Mouse (Mus musculus): ENCODE data around the gene Izumo2. TPM values are rescaled to one million over a fixed set of nuclear protein-coding genes. Genes with fewer than 3 reads are reported as not detected.
"Not testable (repeated sequence)": the region's sequence is repeated elsewhere in the genome, so short reads cannot be mapped to it uniquely, and the experiment has no call there.

Izumo2 gene
- polyA plus RNA-seq, 1 experiment from 2014 or later = not detected

DNA sequence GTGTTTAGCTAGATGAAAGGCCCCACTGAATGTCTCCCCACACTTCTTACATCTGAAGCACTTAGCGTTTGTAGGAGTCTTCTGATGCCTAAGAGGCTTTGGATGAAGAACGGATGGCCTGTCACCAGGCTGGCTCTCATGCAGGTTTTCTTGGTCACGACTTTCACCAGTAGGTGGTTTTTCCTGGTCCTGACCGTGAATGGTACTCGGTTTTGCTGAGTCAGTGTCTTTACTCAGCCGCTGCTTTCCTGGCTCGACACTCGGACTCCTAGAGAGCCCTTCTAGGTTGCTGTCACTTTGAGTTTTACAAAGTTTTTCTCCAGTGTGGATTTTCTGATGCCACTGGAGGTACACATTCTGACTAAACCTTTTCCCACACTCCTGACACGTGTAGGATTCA is 25.2 kb downstream of the Izumo2 start:
- peaks cover 36% of the 10 kb centered on the region for H3K36me3 ChIP-seq
- H3K9ac ChIP-seq = no peak overlapping the region
- H3K27ac ChIP-seq = no peak overlapping the region
- ATAC-seq = no peak
- H3K9me3 ChIP-seq (replicated peaks) = peaks cover 5% of the 10 kb centered on the region
- no peak overlapping the region for H3K4me3 ChIP-seq
- no peaks in the 10 kb centered on the region for H3K27me3 ChIP-seq (replicated peaks)
- no peaks in the 10 kb centered on the region for H3K4me1 ChIP-seq
- WGBS (ENCODE audit: insufficient replicate concordance) = 78% methylated on average over 9 of the region's 9 CpGs
- no peak overlapping the region for H3K4me2 ChIP-seq

DNA sequence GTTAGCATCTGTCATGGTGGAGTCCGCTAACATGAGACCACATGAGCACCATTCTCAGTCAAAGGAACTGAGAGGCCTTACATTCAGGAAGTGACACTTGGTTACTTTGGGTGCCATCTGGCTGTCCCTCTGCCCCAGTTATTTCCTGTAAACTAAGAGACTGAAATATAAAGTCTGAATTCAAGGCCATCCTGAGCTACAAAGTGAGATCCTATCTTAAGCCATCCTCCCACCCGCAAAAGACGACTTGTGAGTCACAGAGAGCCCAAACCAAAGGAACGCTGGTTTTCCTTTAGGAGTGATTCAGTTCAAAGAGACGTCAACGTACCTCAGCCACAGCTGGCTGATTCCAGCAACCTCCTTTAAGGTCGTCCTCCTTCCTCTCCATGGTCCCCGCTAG is 32.8 kb downstream of the Izumo2 start:
- H3K4me2 ChIP-seq = no peak overlapping the region
- H3K36me3 ChIP-seq = peaks cover 3% of the 10 kb centered on the region; the same call in 1 of the 2 replicates
- peaks cover 4% of the 10 kb centered on the region; the same call in 1 of the 2 replicates for H3K27me3 ChIP-seq (replicated peaks)
- no peak overlapping the region for H3K27ac ChIP-seq
- 70% methylated on average over 8 of the region's 8 CpGs for WGBS (ENCODE audit: insufficient replicate concordance)
- no peak for ATAC-seq
- H3K4me3 ChIP-seq = no peak overlapping the region
- no peak overlapping the region for H3K9ac ChIP-seq
- H3K9me3 ChIP-seq (replicated peaks) = no peaks in the 10 kb centered on the region
- peaks cover 16% of the 10 kb centered on the region for H3K4me1 ChIP-seq

DNA sequence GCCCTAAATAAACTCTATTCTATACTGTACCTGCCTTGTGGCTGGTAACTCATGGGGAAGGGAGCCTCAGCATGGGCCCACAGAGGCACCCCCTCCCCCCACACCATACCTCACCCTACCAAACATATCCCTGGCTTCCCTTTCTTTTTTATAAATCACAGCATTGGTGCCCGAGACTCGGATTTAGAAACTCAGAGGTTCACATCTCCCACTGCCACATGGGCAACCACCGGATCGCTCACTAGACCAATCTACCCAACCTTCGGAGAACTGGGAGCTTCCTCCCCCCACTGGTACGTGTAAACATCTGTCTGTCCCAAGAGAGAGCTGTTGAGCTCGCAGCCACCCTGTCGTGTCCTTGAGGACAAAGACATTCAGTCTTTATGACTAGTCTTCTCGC is 35.7 kb downstream of the Izumo2 start:
- no peak for ATAC-seq
- no peaks in the 10 kb centered on the region for H3K9me3 ChIP-seq (replicated peaks)
- peaks cover 37% of the 10 kb centered on the region for H3K4me1 ChIP-seq
- peaks cover 4% of the 10 kb centered on the region; the same call in 1 of the 2 replicates for H3K27me3 ChIP-seq (replicated peaks)
- no peak overlapping the region for H3K27ac ChIP-seq
- no peak overlapping the region for H3K9ac ChIP-seq
- WGBS (ENCODE audit: insufficient replicate concordance) = 61% methylated on average over 9 of the region's 9 CpGs
- H3K36me3 ChIP-seq = no peaks in the 10 kb centered on the region
- H3K4me3 ChIP-seq = no peak overlapping the region
- H3K4me2 ChIP-seq = peak overlapping the region; percentile 72; the same call in 1 of the 2 replicates

DNA sequence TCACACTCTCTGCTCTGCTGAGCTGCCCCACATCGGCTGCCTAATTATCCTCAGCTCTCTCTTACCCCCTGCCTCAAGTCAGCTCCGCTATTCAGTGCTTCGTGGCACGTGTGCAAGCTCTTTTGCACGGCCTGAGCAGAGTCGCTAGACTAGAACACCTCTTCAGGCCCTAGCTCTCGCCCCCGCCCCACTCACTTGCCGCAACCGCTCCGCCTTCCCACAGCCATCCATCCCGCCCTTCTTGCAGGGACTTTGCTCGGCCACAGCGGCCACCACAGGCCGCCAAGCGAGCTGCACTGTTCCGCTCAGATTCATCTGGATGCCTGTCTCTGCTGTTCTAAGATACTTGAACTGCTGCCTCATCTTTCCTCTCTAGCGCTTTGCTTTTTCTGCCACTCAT is 36.5 kb downstream of the Izumo2 start:
- Histone ChIP-seq H3K4me1 (peaks cover 45% of the 10 kb centered on the region), H3K4me3 (peak overlapping the region; percentile 46), H3K9me3 (replicated peaks) (no peaks in the 10 kb centered on the region), H3K27me3 (replicated peaks) (peaks cover 4% of the 10 kb centered on the region; the same call in 1 of the 2 replicates), H3K27ac (no peak overlapping the region), H3K9ac (peak overlapping the region; percentile 49), H3K36me3 (no peaks in the 10 kb centered on the region), H3K4me2 (peak overlapping the region; percentile 72)
- WGBS (ENCODE audit: insufficient replicate concordance) = 1% methylated on average over 18 of the region's 18 CpGs
- peak; percentile 17; the same call in 1 of the 2 replicates for ATAC-seq

DNA sequence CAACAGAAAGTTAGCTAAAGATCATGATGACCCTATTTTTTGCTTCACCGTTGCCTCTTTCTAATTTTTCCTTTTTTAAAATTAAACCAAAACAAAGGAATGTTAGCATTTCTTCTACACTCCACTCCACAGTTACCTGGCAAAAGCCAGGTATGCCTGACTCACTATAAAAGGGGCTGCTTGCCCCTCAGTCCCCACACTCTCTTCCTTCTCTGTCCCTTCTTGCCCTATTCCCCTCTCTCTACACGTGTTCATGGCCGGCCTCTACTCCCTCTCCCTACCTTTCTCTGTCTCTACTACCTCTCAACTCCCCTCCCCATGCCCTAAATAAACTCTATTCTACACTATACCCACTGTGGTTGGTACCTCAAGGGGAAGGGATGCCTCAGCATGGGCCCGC is 38.6 kb downstream of the Izumo2 start:
- ATAC-seq = no peak
- peaks cover 3% of the 10 kb centered on the region for H3K36me3 ChIP-seq
- no peaks in the 10 kb centered on the region for H3K9me3 ChIP-seq (replicated peaks)
- H3K27me3 ChIP-seq (replicated peaks) = peaks cover 4% of the 10 kb centered on the region; the same call in 1 of the 2 replicates
- peak overlapping the region; percentile 76 for H3K4me3 ChIP-seq
- peaks cover 49% of the 10 kb centered on the region for H3K4me1 ChIP-seq
- WGBS (ENCODE audit: insufficient replicate concordance) = 58% methylated on average over 4 of the region's 4 CpGs
- peak overlapping the region; percentile 67 for H3K9ac ChIP-seq
- peak overlapping the region; percentile 97; the same call in 1 of the 2 replicates for H3K27ac ChIP-seq
- peak overlapping the region; percentile 84 for H3K4me2 ChIP-seq

DNA sequence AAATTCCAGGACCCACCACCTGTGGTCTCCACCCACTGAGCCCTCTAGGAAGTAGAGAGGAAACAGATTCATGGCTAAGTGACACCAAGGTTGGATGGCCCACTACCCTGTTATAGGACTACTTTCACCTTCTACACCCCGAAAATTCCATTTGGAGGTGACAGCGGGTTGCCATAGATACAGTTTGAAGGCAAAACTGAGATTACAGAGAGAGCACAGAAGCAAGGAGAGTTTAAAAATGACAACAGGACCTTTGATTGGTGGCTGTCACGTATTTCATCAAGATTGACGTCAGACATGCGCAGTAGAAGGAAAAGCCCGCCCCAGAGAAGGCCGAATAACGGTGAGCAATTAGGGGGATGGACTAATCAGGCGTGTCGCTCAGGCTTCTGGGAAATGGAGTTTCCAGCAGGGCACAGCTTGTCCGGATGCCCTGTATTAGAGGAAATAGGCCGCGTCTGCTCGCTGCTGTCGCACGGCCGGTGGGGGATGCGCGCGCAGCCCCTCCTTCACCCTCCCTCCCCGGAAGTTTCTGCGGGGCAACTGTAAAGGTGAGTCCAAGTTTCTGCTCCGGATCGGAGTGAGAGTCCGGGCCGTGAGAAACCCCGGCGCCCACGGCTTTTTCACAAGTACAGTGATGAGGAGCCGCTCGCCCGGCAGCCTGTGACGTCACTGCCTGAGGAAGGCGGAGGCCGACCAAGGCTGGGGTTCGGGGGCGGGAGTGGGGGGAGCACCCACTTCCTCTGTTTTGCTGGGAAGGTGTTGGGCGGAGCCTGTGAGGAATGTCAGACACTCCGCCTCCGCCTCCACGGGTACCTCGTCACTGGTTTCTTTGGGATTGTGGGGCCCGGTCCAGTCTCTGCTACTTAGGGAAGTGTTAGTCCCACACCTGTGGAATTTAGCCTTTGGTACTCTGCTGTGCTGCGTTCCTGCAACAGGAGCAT is 39.8 kb downstream of the Izumo2 start, which contains the start of gene Vrk3:
TSS of gene Vrk3 (plus strand) at position 313 of the 944 bp plus-strand sequence.
- Histone ChIP-seq H3K27ac (peak within 1 kb of the TSS; percentile 97), H3K9me3 (replicated peaks) (no peaks in the 10 kb centered on the region), H3K4me3 (peak within 1 kb of the TSS; percentile 76), H3K4me2 (peak within 1 kb of the TSS; percentile 84), H3K27me3 (replicated peaks) (peaks cover 4% of the 10 kb centered on the region; the same call in 1 of the 2 replicates), H3K36me3 (peaks cover 15% of the 10 kb centered on the region), H3K9ac (peak within 1 kb of the TSS; percentile 82), H3K4me1 (peaks cover 49% of the 10 kb centered on the region)
- 1% methylated on average over 44 of the region's 44 CpGs for WGBS (ENCODE audit: insufficient replicate concordance)
- ATAC-seq = peak; percentile 98

DNA sequence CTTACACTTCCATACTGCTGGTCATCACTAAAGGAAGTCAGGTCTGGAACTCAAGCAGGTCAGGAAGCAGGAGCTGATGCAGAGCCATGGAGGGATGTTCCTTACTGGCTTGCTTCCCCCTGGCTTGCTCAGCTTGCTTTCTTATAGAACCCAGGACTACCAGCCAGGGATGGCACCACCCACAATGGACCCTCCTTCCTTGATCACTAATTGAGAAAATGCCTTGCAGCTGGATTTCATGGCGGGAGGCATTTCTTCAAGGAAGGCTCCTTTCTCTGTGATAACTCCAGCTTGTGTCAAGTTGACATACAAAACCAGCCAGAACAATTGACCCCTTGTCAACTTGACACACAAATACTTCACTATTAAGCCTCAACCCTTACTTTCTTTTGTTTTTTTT is 42.4 kb downstream of the Izumo2 start, which contains the start of gene Zfp473:
TSS of gene Zfp473 (minus strand) at position 101 of the 400 bp plus-strand sequence.
- not testable (repeated sequence) for H3K27me3 ChIP-seq (replicated peaks); H3K9ac ChIP-seq; H3K9me3 ChIP-seq (replicated peaks); H3K4me3 ChIP-seq; H3K27ac ChIP-seq; ATAC-seq
- Histone ChIP-seq H3K36me3 (peaks cover 41% of the 10 kb centered on the region), H3K4me2 (peak within 1 kb of the TSS; percentile 84; the same call in 1 of the 2 replicates), H3K4me1 (peaks cover 34% of the 10 kb centered on the region)
- 95% methylated on average over 1 of the region's 1 CpGs for WGBS (ENCODE audit: insufficient replicate concordance)

DNA sequence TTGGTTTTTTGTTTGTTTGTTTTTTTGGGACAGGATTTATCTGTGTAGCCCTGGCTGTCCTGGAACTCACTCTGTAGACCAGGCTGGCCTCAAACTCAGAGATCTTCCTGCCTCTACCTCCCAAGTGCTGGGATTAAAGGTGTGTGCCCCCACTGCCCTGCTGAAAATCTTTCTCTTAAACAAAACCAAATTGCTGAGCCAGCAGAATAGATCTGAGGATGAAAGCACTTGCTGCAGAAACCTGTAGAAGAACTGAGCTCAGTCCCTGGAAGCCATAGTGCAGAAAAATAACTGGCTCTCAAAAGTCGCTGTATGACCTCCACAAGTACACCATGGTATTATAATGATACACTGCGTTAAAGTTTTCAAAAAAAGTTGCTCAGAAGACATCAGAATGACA is 48.6 kb downstream of the Izumo2 start:
- Histone ChIP-seq H3K27me3 (replicated peaks) (no peaks in the 10 kb centered on the region), H3K4me2 (no peak overlapping the region), H3K27ac (no peak overlapping the region), H3K9me3 (replicated peaks) (no peaks in the 10 kb centered on the region), H3K36me3 (peaks cover 98% of the 10 kb centered on the region), H3K9ac (no peak overlapping the region), H3K4me3 (no peak overlapping the region), H3K4me1 (no peaks in the 10 kb centered on the region)
- WGBS (ENCODE audit: insufficient replicate concordance) = 78% methylated on average over 2 of the region's 2 CpGs
- no peak for ATAC-seq

DNA sequence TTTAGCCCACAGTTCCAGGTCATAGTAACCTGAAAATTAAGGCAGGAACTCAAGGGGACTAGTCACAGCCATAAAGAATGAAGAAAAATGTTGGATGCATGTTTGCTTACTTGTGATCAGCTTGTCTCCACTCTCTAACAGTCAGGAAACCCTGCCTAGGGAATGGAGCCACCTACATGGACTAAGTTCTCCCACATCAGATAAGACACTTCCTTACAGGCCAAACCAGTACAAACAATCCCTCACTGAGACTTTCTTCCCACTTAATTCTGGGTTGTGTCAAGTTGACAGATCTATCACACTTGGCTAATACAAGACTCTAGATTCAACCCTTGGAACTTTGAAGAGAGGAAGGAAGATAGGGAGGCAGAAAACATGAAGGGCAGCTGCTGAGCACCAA is 51.8 kb downstream of the Izumo2 start:
- peaks cover 95% of the 10 kb centered on the region for H3K36me3 ChIP-seq
- H3K4me3 ChIP-seq = no peak overlapping the region
- H3K4me1 ChIP-seq = no peaks in the 10 kb centered on the region
- no peak for ATAC-seq
- H3K9me3 ChIP-seq (replicated peaks) = no peaks in the 10 kb centered on the region
- H3K4me2 ChIP-seq = no peak overlapping the region
- no peak overlapping the region for H3K27ac ChIP-seq
- no peak overlapping the region for H3K9ac ChIP-seq
- H3K27me3 ChIP-seq (replicated peaks) = no peaks in the 10 kb centered on the region

DNA sequence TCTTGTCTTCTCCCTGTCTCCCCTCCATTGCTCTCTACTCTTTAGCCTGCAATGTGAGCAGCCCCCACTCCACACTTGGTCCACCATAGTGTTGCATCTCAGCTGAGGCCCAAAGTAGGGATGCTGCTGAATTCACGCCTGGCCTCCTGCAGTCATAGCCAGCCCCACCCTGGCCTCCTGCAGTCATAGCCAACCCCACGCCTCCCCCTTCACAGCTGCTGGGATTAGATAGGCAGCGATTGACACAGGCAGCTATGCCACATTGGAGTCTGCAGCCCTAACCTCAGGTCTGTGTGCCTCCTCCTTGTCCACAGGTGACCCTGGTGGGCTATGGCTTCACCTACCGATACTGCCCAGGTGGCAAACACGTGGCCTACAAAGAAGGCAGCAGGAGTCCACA is 59.6 kb downstream of the Izumo2 start:
- 47% methylated on average over 5 of the region's 5 CpGs for WGBS (ENCODE audit: insufficient replicate concordance)
- no peaks in the 10 kb centered on the region for H3K9me3 ChIP-seq (replicated peaks)
- peaks cover 69% of the 10 kb centered on the region for H3K4me1 ChIP-seq
- peak overlapping the region; percentile 54 for H3K4me2 ChIP-seq
- H3K4me3 ChIP-seq = no peak overlapping the region
- H3K27ac ChIP-seq = peak overlapping the region; percentile 67
- peak; percentile 78 for ATAC-seq
- H3K9ac ChIP-seq = no peak overlapping the region
- peaks cover 91% of the 10 kb centered on the region for H3K36me3 ChIP-seq
- no peaks in the 10 kb centered on the region for H3K27me3 ChIP-seq (replicated peaks)

Data from liver, embryonic 12.5 days (tissue).